Mouse (Mus musculus): Measurements from ENCODE around the gene Defa23. TPM values are rescaled to one million over a fixed set of nuclear protein-coding genes. Genes with fewer than 3 reads are reported as not detected.
"Not testable (repeated sequence)": the region's sequence is repeated elsewhere in the genome, so short reads cannot be mapped to it uniquely, and the experiment has no call there.

Defa23 gene
- polyA plus RNA-seq (2012; rRNA removed) = 0.40 and 0.47 TPM in 2 replicates

GRCm38 (mm10) chr8:21054747-21055146, at the start of gene Defa23:
Gene Defa23 (plus strand): TSS chr8:21055047.
- H3K27ac ChIP-seq (ENCODE audit: control insufficient read depth, insufficient read depth, low read depth, low read length); H3K4me1 ChIP-seq (ENCODE audit: control insufficient read depth, insufficient read depth, low read length); H3K4me3 ChIP-seq (ENCODE audit: control insufficient read depth, low read depth, low read length); H3K27me3 ChIP-seq (ENCODE audit: control insufficient read depth, insufficient read depth, low read length); H3K36me3 ChIP-seq (ENCODE audit: control insufficient read depth, insufficient read depth, low read length): not testable (repeated sequence)

- no peak overlapping the region for H3K4me3 ChIP-seq (ENCODE audit: control insufficient read depth, low read depth, low read length)
These were observed 48.0 kb upstream of the Defa23 start for GRCm38 (mm10) chr8:21006801-21007200.

GRCm38 (mm10) chr8:21008578-21008977, 46.3 kb upstream of the Defa23 start:
- H3K36me3 ChIP-seq (ENCODE audit: control insufficient read depth, insufficient read depth, low read length); H3K27ac ChIP-seq (ENCODE audit: control insufficient read depth, insufficient read depth, low read depth, low read length); H3K4me1 ChIP-seq (ENCODE audit: control insufficient read depth, insufficient read depth, low read length); H3K4me3 ChIP-seq (ENCODE audit: control insufficient read depth, low read depth, low read length); H3K27me3 ChIP-seq (ENCODE audit: control insufficient read depth, insufficient read depth, low read length): not testable (repeated sequence)

More at GRCm38 (mm10) chr8:21006801-21007200, 48.0 kb upstream of the Defa23 start:
- Histone ChIP-seq H3K27ac (ENCODE audit: control insufficient read depth, insufficient read depth, low read depth, low read length) (no peak overlapping the region), H3K27me3 (ENCODE audit: control insufficient read depth, insufficient read depth, low read length) (no peaks in the 10 kb centered on the region), H3K36me3 (ENCODE audit: control insufficient read depth, insufficient read depth, low read length) (no peaks in the 10 kb centered on the region), H3K4me1 (ENCODE audit: control insufficient read depth, insufficient read depth, low read length) (no peaks in the 10 kb centered on the region)
- no peak for TF ChIP-seq POLR2A (IDR thresholded peaks at IDR 0.05; ENCODE audit: control insufficient read depth, low read depth, low read length)
- no peak for TF ChIP-seq CTCF (IDR thresholded peaks at IDR 0.05; ENCODE audit: control insufficient read depth, insufficient read depth, insufficient replicate concordance, low read depth, low read length)

- not testable (repeated sequence) for H3K36me3 ChIP-seq (ENCODE audit: control insufficient read depth, insufficient read depth, low read length); H3K27me3 ChIP-seq (ENCODE audit: control insufficient read depth, insufficient read depth, low read length); H3K4me3 ChIP-seq (ENCODE audit: control insufficient read depth, low read depth, low read length); H3K27ac ChIP-seq (ENCODE audit: control insufficient read depth, insufficient read depth, low read depth, low read length); H3K4me1 ChIP-seq (ENCODE audit: control insufficient read depth, insufficient read depth, low read length)
These were observed 44.3 kb upstream of the Defa23 start for GRCm38 (mm10) chr8:21010548-21010947.

GRCm38 (mm10) chr8:21025245-21025644, 29.6 kb upstream of the Defa23 start, which contains the start of gene Defa21:
Gene Defa21 (plus strand): TSS chr8:21025545.
- not testable (repeated sequence) for H3K4me1 ChIP-seq (ENCODE audit: control insufficient read depth, insufficient read depth, low read length); H3K4me3 ChIP-seq (ENCODE audit: control insufficient read depth, low read depth, low read length); H3K27me3 ChIP-seq (ENCODE audit: control insufficient read depth, insufficient read depth, low read length); H3K36me3 ChIP-seq (ENCODE audit: control insufficient read depth, insufficient read depth, low read length); H3K27ac ChIP-seq (ENCODE audit: control insufficient read depth, insufficient read depth, low read depth, low read length)

- not testable (repeated sequence) for H3K36me3 ChIP-seq (ENCODE audit: control insufficient read depth, insufficient read depth, low read length); H3K4me1 ChIP-seq (ENCODE audit: control insufficient read depth, insufficient read depth, low read length); H3K27me3 ChIP-seq (ENCODE audit: control insufficient read depth, insufficient read depth, low read length); H3K27ac ChIP-seq (ENCODE audit: control insufficient read depth, insufficient read depth, low read depth, low read length); H3K4me3 ChIP-seq (ENCODE audit: control insufficient read depth, low read depth, low read length)
These were observed 9.9 kb downstream of the Defa23 start, which contains the start of gene Defa35 for GRCm38 (mm10) chr8:21064738-21065137. Gene Defa35 (plus strand): TSS chr8:21065038.

- not testable (repeated sequence) for H3K36me3 ChIP-seq (ENCODE audit: control insufficient read depth, insufficient read depth, low read length); H3K27ac ChIP-seq (ENCODE audit: control insufficient read depth, insufficient read depth, low read depth, low read length); H3K4me1 ChIP-seq (ENCODE audit: control insufficient read depth, insufficient read depth, low read length); H3K27me3 ChIP-seq (ENCODE audit: control insufficient read depth, insufficient read depth, low read length); H3K4me3 ChIP-seq (ENCODE audit: control insufficient read depth, low read depth, low read length)
These were observed 29.3 kb downstream of the Defa23 start, which contains the start of gene Defa25 for GRCm38 (mm10) chr8:21084142-21084541. Gene Defa25 (plus strand): TSS chr8:21084442.

- Histone ChIP-seq H3K27ac (ENCODE audit: control insufficient read depth, insufficient read depth, low read depth, low read length) (no peak overlapping the region), H3K27me3 (ENCODE audit: control insufficient read depth, insufficient read depth, low read length) (no peaks in the 10 kb centered on the region), H3K4me3 (ENCODE audit: control insufficient read depth, low read depth, low read length) (no peak overlapping the region), H3K4me1 (ENCODE audit: control insufficient read depth, insufficient read depth, low read length) (no peaks in the 10 kb centered on the region), H3K36me3 (ENCODE audit: control insufficient read depth, insufficient read depth, low read length) (no peaks in the 10 kb centered on the region)
- TF ChIP-seq CTCF (IDR thresholded peaks at IDR 0.05; ENCODE audit: control insufficient read depth, insufficient read depth, insufficient replicate concordance, low read depth, low read length) = peak; percentile 13; the same call in 1 of the 2 replicates
- no peak for TF ChIP-seq POLR2A (IDR thresholded peaks at IDR 0.05; ENCODE audit: control insufficient read depth, low read depth, low read length)
These were observed 38.3 kb downstream of the Defa23 start for GRCm38 (mm10) chr8:21093106-21093505.

- H3K27ac ChIP-seq (ENCODE audit: control insufficient read depth, insufficient read depth, low read depth, low read length); H3K36me3 ChIP-seq (ENCODE audit: control insufficient read depth, insufficient read depth, low read length); H3K4me1 ChIP-seq (ENCODE audit: control insufficient read depth, insufficient read depth, low read length); H3K27me3 ChIP-seq (ENCODE audit: control insufficient read depth, insufficient read depth, low read length); H3K4me3 ChIP-seq (ENCODE audit: control insufficient read depth, low read depth, low read length): not testable (repeated sequence)
These were observed 41.1 kb downstream of the Defa23 start, which contains the start of gene Gm14851 for GRCm38 (mm10) chr8:21095950-21096349. Gene Gm14851 (minus strand): TSS chr8:21096050.

Other genes starting within 250 kb of the Defa23 start
- gene Defb33, start 162.4 kb upstream of the Defa23 start, polyA plus RNA-seq (2012; rRNA removed) = 263 and 318 TPM in 2 replicates
- gene Gm15056, start 152.4 kb upstream of the Defa23 start, polyA plus RNA-seq (2012; rRNA removed) = 0.32 TPM in 1 of 2 replicates, not detected in the other
- gene Gm6040, start 133.0 kb upstream of the Defa23 start, polyA plus RNA-seq (2012; rRNA removed) = 0.64 TPM in 1 of 2 replicates, not detected in the other
- 14.3 TPM in 1 of 2 replicates, not detected in the other for gene AY761185, start 110.3 kb upstream of the Defa23 start, polyA plus RNA-seq (2012; rRNA removed)
- gene Defa21, start 29.5 kb upstream of the Defa23 start, polyA plus RNA-seq (2012; rRNA removed) = 0.43 TPM in 1 of 2 replicates, not detected in the other
- not detected in 2 replicates for gene Defa35, start 10.0 kb downstream of the Defa23 start, polyA plus RNA-seq (2012; rRNA removed)
- not detected in 2 replicates for gene Defa25, start 29.4 kb downstream of the Defa23 start, polyA plus RNA-seq (2012; rRNA removed)
- not detected in 2 replicates for gene Gm14851, start 41.0 kb downstream of the Defa23 start, polyA plus RNA-seq (2012; rRNA removed)
- gene Defa30, start 79.6 kb downstream of the Defa23 start, polyA plus RNA-seq (2012; rRNA removed) = not detected in 2 replicates
- gene Defa22, start 107.2 kb downstream of the Defa23 start, polyA plus RNA-seq (2012; rRNA removed) = 0.85 TPM in 1 of 2 replicates, not detected in the other
- gene Defa31, start 136.6 kb downstream of the Defa23 start, polyA plus RNA-seq (2012; rRNA removed) = not detected in 2 replicates
- not detected in 2 replicates for gene Gm15293, start 146.5 kb downstream of the Defa23 start, polyA plus RNA-seq (2012; rRNA removed)
- gene Gm15292, start 194.7 kb downstream of the Defa23 start, polyA plus RNA-seq (2012; rRNA removed) = not detected in 2 replicates